Mouse (Mus musculus) A20 (cell line): ENCODE results near the gene A530084C06Rik.

Experiments
- DNase-seq: peaks from one replicate; pipeline ENCODE4 v3.0.0-alpha.2; 2011; ENCODE audit warnings: low read depth, low spot score

The A530084C06Rik gene

GRCm38 (mm10) chr13:31543021-31543420, 16.1 kb downstream of the A530084C06Rik start:
- no peak for DNase-seq

GRCm38 (mm10) chr13:31534726-31535125, 24.4 kb downstream of the A530084C06Rik start:
- DNase-seq = no peak

GRCm38 (mm10) chr13:31531651-31532061, 27.5 kb downstream of the A530084C06Rik start:
- no peak for DNase-seq

- no peak for DNase-seq
Observed at GRCm38 (mm10) chr13:31531186-31531585, 27.9 kb downstream of the A530084C06Rik start.

- DNase-seq = no peak
Observed at GRCm38 (mm10) chr13:31524976-31525375, 34.2 kb downstream of the A530084C06Rik start.

GRCm38 (mm10) chr13:31518971-31519370, 40.2 kb downstream of the A530084C06Rik start:
- no peak for DNase-seq

GRCm38 (mm10) chr13:31518411-31518886, 40.7 kb downstream of the A530084C06Rik start:
- DNase-seq = no peak

GRCm38 (mm10) chr13:31515261-31515660, 43.9 kb downstream of the A530084C06Rik start:
- DNase-seq = no peak

- DNase-seq = peak; percentile 9
Observed at GRCm38 (mm10) chr13:31506494-31507167, 52.5 kb downstream of the A530084C06Rik start.
